ENCODE assay signal across 26 mouse cellular contexts in the genomic region with DNA sequence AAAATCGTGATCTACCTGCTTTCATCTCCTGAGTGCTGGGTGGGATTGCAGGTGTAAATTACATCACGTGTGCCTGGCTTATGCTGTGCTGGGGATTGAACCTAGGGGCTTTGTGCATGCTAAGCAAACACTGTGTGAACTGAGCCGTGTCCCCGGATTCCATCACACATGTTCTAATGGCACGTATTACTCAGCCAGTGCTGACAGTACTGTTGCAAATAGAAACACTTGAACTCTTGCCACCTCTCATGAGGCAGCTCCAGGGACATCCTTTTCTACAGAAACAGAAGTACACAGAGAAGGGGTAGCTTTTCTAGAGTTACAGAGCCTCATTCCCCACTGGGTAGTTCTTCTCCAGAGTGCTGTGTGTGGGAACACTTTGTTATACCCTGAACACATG.
DNase-seq lines count a peak whose midpoint lies in the region; ATAC-seq lines count a peak whose summit lies in the region.
"Had no signal": no experiment of that assay in that cellular context is flagged by ENCODE, and none has a peak within 500 bp of the region (broad histone marks: within the 10 kb centered on the region; RNA-seq: fewer than 3 reads in every experiment).

No protein-coding gene starts in this region.

- H3K4me1 ChIP-seq in heart, embryonic 12.5 days (replicated peaks), result peaks cover 16% of the 10 kb centered on the region
- H3K4me1 ChIP-seq: lung, embryonic 15.5 days; stomach, embryonic 15.5 days had no signal

- H3K9ac ChIP-seq in heart, embryonic 12.5 days, result no peak overlapping the region
- H3K9ac ChIP-seq: embryonic facial prominence, embryonic 15.5 days; kidney, embryonic 15.5 days; limb, embryonic 15.5 days; liver, embryonic 14.5 days; lung, embryonic 15.5 days; neural tube, embryonic 15.5 days; stomach, embryonic 15.5 days had no signal

- H3K9me3 ChIP-seq in heart, embryonic 12.5 days (replicated peaks), result peaks cover 3% of the 10 kb centered on the region; the same call in 1 of the 2 replicates
- H3K9me3 ChIP-seq: embryonic facial prominence, embryonic 15.5 days; kidney, embryonic 15.5 days; limb, embryonic 15.5 days; lung, embryonic 15.5 days; midbrain, embryonic 10.5 days; neural tube, embryonic 15.5 days; stomach, embryonic 15.5 days had no signal

- H3K4me2 ChIP-seq in heart, embryonic 12.5 days, result peak overlapping the region; percentile 16; the same call in 1 of the 2 replicates
- H3K4me2 ChIP-seq: embryonic facial prominence, embryonic 15.5 days; kidney, embryonic 15.5 days; limb, embryonic 15.5 days; lung, embryonic 15.5 days; neural tube, embryonic 15.5 days; stomach, embryonic 15.5 days had no signal

- ATAC-seq in heart, embryonic 12.5 days (ENCODE audit: insufficient number of reproducible peaks, low FRiP score), result no peak
- ATAC-seq: activated CD4-positive, CD25-positive, alpha-beta regulatory T cell, adult 4 months; hindbrain, postnatal 0 days; intestine, postnatal 0 days; midbrain, embryonic 16.5 days had no signal

- no peak overlapping the region for H3K27ac ChIP-seq in heart, embryonic 12.5 days (ENCODE audit: poor library complexity, severe bottlenecking)
- H3K27ac ChIP-seq: embryonic facial prominence, embryonic 15.5 days; hindbrain, postnatal 0 days; kidney, embryonic 15.5 days; limb, embryonic 15.5 days; liver, embryonic 14.5 days; lung, embryonic 15.5 days; midbrain, embryonic 10.5 days; neural tube, embryonic 15.5 days; stomach, embryonic 15.5 days had no signal

- DNase-seq in heart, adult 18-20 months, result peak; percentile 45 to 58
- no peak for DNase-seq in heart, postnatal 36 days
- peak; percentile 36 for DNase-seq in heart, adult 8-10 months (ENCODE audit: low spot score)
- DNase-seq in heart, postnatal 10 days, result peak; percentile 32 to 51
- DNase-seq in urinary bladder, postnatal 4 days (ENCODE audit: low spot score in 2 of 2), result no peak
- no peak for DNase-seq in kidney, adult 8-10 months
- DNase-seq: adrenal gland, adult 8-10 months; cerebellum, adult 18-20 months; gastrocnemius, postnatal 10 days; kidney, postnatal 36 days; left cerebral cortex, postnatal 4 days; thymus, adult 18-20 months; thymus, postnatal 36 days had no signal

- WGBS in heart, embryonic 12.5 days, result 57% methylated on average over 5 of the region's 5 CpGs

- no peaks in the 10 kb centered on the region for H3K36me3 ChIP-seq in heart, embryonic 12.5 days
- H3K36me3 ChIP-seq: embryonic facial prominence, embryonic 15.5 days; kidney, embryonic 15.5 days; limb, embryonic 15.5 days; lung, embryonic 15.5 days; midbrain, embryonic 10.5 days; neural tube, embryonic 15.5 days; stomach, embryonic 15.5 days had no signal

- peaks cover 41% of the 10 kb centered on the region for H3K27me3 ChIP-seq in heart, embryonic 12.5 days (replicated peaks)
- H3K27me3 ChIP-seq: neural tube, embryonic 15.5 days had no signal

- intact Hi-C loops in heart, postnatal 36 days (cut with DNase I), result no loop called here
- intact Hi-C loops in heart, postnatal 10 days (cut with DNase I), result no loop called here

- no peak overlapping the region for H3K4me3 ChIP-seq in heart, embryonic 12.5 days
- H3K4me3 ChIP-seq: embryonic facial prominence, embryonic 15.5 days; kidney, embryonic 15.5 days; limb, embryonic 15.5 days; lung, embryonic 15.5 days; midbrain, embryonic 10.5 days; neural tube, embryonic 15.5 days; stomach, embryonic 15.5 days had no signal

Comparison
In these comparisons a context has a peak if more than half of its experiments do, and no peak if none do; other contexts are left out.
1. DNase-seq: peak in heart, adult 18-20 months (2 of 2), heart, adult 8-10 months (single experiment) and heart, postnatal 10 days (2 of 2); none in heart, postnatal 36 days (0 of 2), urinary bladder, postnatal 4 days (0 of 2) and kidney, adult 8-10 months (0 of 2).